Mouse (Mus musculus) left cerebral cortex, adult 2 months (tissue): ENCODE data around the gene Mfap2. TPM values are rescaled to one million over a fixed set of nuclear protein-coding genes. Genes with fewer than 3 reads are reported as not detected.

ENCODE experiments used
- DNase-seq, 2 experiments: peaks; one replicate each; pipeline ENCODE4 v3.0.0; 2021 to 2022; ENCODE audit warnings: low spot score in 2 of 2, mixed read lengths in 1 of 2; ENCODE audit errors: extremely low spot score in 1 of 2
- H3K27ac ChIP-seq: fragments of 200-600 bp; 2 replicates; pipeline ENCODE4 v1.8.1; 2022
- H3K4me3 ChIP-seq: fragments of 200-600 bp; 2 replicates; pipeline ENCODE4 v1.8.1; 2022
- CTCF ChIP-seq: fragments of 200-600 bp; IDR thresholded peaks from 2 replicates; pipeline ENCODE4 v1.8.1; 2022; ENCODE audit warnings: antibody characterized with exemption, mild to moderate bottlenecking, moderate library complexity
- intact Hi-C: fragments of 180-260 bp; cut with DNase I; formaldehyde crosslinking; loops from one replicate; pipeline ENCODE4 v1.15.1; 2025
- total RNA-seq, 2 experiments: library from RNA; stranded (reverse); gene quantifications; 2 replicates each; pipeline ENCODE4 v1.2.3; 2021

The Mfap2 gene
- total RNA-seq, 2 experiments from 2014 or later, result 4.8 to 4.9 TPM

DNA sequence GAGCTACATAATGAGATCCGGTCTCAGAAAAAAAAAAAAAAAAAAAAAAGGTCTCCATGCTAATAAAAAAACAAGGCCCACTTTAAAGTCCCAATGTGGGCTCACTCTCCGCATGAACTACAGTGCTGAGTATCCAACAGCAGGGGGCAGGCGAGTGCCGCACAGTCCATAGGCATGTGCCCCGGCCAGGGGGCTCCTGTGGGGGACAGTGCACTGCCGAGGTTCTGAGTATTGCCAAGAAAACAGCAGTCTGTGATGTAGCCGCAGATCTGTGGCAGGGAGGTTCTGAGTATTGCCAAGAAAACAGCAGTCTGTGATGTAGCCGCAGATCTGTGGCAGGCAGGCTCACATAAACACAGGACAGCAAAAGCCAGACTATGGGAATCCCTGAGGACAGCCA lies 34.6 kb downstream of the Mfap2 start:
- H3K4me3 ChIP-seq, result no peak overlapping the region
- no peak overlapping the region for H3K27ac ChIP-seq
- TF ChIP-seq CTCF, result peak; percentile 88
- intact Hi-C loops, result loop anchor here (2.0 kb wide), 1 partner anchor 20 kb away; no protein-coding TSS in a partner anchor
- peak in 1 of 2 experiments; percentile 56 for DNase-seq

DNA sequence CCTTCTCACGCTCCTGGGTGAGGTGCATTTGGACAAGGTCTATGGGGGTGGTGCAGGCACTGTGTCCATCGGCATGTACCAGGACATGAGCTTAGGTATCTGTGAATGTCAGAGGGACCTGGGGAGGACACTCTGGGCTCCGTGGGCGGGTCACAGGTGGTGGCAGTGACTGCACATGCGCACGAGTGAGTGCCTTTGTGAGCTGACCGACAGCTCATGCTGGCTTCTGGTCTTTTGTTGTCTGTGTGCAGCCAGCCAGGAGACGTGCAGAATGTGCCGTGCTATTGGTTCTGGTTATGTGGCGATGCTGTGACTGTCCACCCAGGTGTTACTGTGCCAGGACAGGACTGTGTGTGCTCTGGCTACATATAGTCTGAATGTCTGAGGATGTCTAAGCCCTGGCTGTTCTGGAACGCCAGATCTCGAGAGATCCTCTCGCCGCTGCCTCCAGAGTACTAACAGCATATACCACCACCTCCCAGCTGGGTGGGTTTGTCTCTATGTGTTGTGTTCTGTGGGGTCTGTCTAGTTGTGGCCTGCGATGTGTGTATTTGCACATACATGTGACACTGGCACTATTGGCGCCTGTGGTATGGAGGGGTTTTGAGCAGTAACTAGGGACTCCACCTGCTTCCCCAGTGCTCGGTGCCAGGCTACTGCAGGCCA lies 38.7 kb downstream of the Mfap2 start:
- Histone ChIP-seq H3K4me3 (no peak overlapping the region), H3K27ac (peak overlapping the region; percentile 32; the same call in 1 of the 2 replicates)
- peak in 1 of 2 experiments; percentile 48 for DNase-seq
- intact Hi-C loops, result no loop called here
- TF ChIP-seq CTCF, result no peak

DNA sequence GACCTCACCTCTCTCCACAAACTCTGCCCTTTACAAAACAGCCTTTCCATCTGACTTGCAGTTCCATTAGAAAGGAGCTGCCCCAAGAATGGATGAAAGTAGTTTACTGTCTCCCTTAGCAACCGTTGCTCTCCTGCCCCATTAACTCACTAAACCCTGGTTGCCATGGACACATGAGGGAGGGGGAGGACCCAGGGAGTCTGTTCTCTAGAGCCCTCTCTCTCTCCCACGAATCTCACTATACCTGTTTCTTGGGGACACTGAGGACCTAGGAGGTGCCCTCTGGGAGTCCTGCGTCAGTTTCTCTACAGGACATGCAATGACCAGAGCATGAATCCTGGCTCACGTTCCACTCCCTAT lies 39.2 kb downstream of the Mfap2 start:
- intact Hi-C loops, result no loop called here
- peak overlapping the region; percentile 36; the same call in 1 of the 2 replicates for H3K27ac ChIP-seq
- no peak for TF ChIP-seq CTCF
- no peak overlapping the region for H3K4me3 ChIP-seq
- DNase-seq, result peak in 1 of 2 experiments; percentile 60

GRCm38 (mm10) chr4:141052442-141052841 lies 42.2 kb downstream of the Mfap2 start:
- TF ChIP-seq CTCF, result no peak
- H3K4me3 ChIP-seq, result no peak overlapping the region; the same call in 1 of the 2 replicates
- DNase-seq, result no peak
- intact Hi-C loops, result no loop called here
- H3K27ac ChIP-seq, result no peak overlapping the region

- no peak for DNase-seq
- intact Hi-C loops, result no loop called here
- H3K27ac ChIP-seq, result peak overlapping the region; percentile 91
- H3K4me3 ChIP-seq, result peak overlapping the region; percentile 41
- no peak for TF ChIP-seq CTCF
Observed at GRCm38 (mm10) chr4:141053138-141053537, 42.9 kb downstream of the Mfap2 start.

- H3K4me3 ChIP-seq, result peak overlapping the region; percentile 41
- intact Hi-C loops, result no loop called here
- H3K27ac ChIP-seq, result peak overlapping the region; percentile 91
- no peak for TF ChIP-seq CTCF
- peak; percentile 72 to 77 for DNase-seq
Observed at GRCm38 (mm10) chr4:141053568-141054161, 43.4 kb downstream of the Mfap2 start.

DNA sequence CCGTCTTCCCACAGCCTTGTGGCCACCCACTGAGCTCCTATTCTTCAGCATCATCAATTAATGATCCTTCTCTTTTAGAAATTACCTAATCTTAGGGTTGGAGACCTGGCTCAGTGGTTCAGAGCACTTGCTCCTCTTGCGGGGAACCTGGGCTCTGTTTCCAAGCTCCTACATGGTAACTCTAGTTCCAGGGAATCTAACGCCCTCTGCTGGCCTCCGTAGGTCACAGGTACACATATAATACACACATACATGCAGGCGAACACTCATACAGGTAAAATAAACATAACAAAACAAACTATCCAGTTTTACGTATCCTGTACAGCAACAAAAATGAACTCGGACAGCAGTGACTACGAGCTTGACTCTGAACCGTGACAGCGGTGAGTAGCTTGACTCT lies 46.8 kb downstream of the Mfap2 start:
- intact Hi-C loops, result no loop called here
- DNase-seq, result no peak
- Histone ChIP-seq H3K4me3 (no peak overlapping the region), H3K27ac (no peak overlapping the region)
- no peak; the same call in 1 of the 2 replicates for TF ChIP-seq CTCF

DNA sequence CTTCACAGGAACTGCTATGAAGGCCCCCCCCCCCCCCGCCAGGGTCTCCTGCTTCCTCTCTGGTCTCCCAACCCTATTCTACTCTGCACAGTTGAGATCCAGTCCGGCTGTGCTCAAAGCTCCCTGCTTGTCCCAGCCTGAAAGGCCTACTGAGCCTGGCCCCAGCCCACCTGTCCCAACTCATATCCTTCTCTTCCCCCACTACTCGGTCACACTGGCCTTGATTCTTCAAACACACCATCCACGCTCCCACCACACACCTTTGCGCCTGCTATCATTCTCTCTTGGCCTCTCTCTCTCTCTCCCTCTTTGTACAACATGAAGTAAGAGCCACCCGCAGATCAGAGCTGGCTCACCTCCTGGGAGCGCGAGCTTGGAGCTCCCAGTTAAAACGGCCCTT lies 48.6 kb downstream of the Mfap2 start:
- Histone ChIP-seq H3K4me3 (no peak overlapping the region), H3K27ac (no peak overlapping the region)
- intact Hi-C loops, result no loop called here
- no peak for TF ChIP-seq CTCF
- DNase-seq, result no peak

- intact Hi-C loops, result no loop called here
- TF ChIP-seq CTCF, result no peak
- H3K27ac ChIP-seq, result peak overlapping the region; percentile 90
- DNase-seq, result no peak
- peak overlapping the region; percentile 83 for H3K4me3 ChIP-seq
Observed at GRCm38 (mm10) chr4:141059616-141060425, 49.6 kb downstream of the Mfap2 start.

- TF ChIP-seq CTCF, result peak; percentile 99
- intact Hi-C loops, result no loop called here
- peak; percentile 99 for DNase-seq
- Histone ChIP-seq H3K27ac (peak within 1 kb of the TSS; percentile 90), H3K4me3 (peak within 1 kb of the TSS; percentile 83)
Observed at GRCm38 (mm10) chr4:141060426-141061301, 50.4 kb downstream of the Mfap2 start, which contains the start of gene Crocc. TSS of gene Crocc (minus strand) at chr4:141060550.

DNA sequence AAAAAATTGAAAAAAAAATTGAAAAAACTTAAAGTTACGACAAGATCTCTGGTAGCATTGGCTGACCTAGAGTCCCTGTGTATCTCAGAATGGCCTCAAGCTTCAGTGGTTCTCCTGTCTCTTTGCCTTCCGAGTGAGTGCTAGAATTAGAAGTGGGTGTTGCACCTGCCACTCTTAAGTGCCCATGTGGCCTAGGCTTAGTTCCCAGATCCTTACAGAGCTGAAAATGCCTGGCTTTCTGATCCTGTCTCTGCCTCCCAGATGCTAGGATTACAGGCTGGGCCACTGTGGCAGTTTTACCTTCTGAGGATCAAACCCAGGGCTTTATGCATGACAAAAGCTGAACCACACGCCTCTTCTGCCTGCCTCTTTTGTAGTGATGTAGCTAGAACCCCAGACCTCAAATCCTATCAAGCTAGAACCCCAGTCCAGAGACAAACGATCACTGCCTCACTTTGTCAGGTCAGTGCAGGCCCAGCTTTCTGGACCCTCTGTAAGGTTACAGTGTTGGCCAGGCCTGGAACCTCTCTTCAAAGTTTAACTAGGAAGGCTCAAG lies 54.0 kb downstream of the Mfap2 start:
- intact Hi-C loops, result loop anchor here (2.0 kb wide), 1 partner anchor 19 kb away; no protein-coding TSS in a partner anchor
- no peak overlapping the region for H3K4me3 ChIP-seq
- TF ChIP-seq CTCF, result no peak
- no peak for DNase-seq
- H3K27ac ChIP-seq, result no peak overlapping the region
